Mouse (Mus musculus) neural tube, embryonic 14.5 days (tissue): ENCODE results near the gene Speer4f2. TPM values are rescaled to one million over a fixed set of nuclear protein-coding genes. Genes with fewer than 3 reads are reported as not detected.
A peak's percentile ranks its signal among the peaks of the same experiment; 100 is the strongest.

Experiments
- ATAC-seq: fragments of 200-750 bp; cut with Nextera tagmentation; 2 replicates; pipeline ENCODE4 v1.8.0; 2017; ENCODE audit warnings: low read depth, mild to moderate bottlenecking, moderate TSS enrichment, moderate library complexity
- H3K27ac ChIP-seq: fragments of 300-500 bp; sonication (generic); 2 replicates; pipeline ENCODE4 v1.5.1; 2014; ENCODE audit warnings: low read depth, mild to moderate bottlenecking, control low read depth, low read length, moderate library complexity, mixed read lengths
- H3K27me3 ChIP-seq: fragments of 300-500 bp; sonication (generic); 2 replicates; pipeline ENCODE4 v1.6.1; 2014; ENCODE audit warnings: low read length; ENCODE audit not compliant: control insufficient read depth, insufficient read depth
- H3K36me3 ChIP-seq: fragments of 300-500 bp; sonication (generic); 2 replicates; pipeline ENCODE4 v1.6.1; 2014; ENCODE audit warnings: low read length, mixed read lengths; ENCODE audit not compliant: control insufficient read depth, insufficient read depth
- H3K4me1 ChIP-seq: fragments of 300-500 bp; sonication (generic); 2 replicates; pipeline ENCODE4 v1.6.1; 2014; ENCODE audit warnings: low read length; ENCODE audit not compliant: control insufficient read depth, insufficient read depth
- H3K4me2 ChIP-seq: fragments of 300-500 bp; sonication (generic); 2 replicates; pipeline ENCODE4 v1.6.1; 2014; ENCODE audit warnings: mild to moderate bottlenecking, low read depth, low read length, control low read depth
- H3K4me3 ChIP-seq: fragments of 300-500 bp; sonication (generic); 2 replicates; pipeline ENCODE4 v1.5.1; 2014; ENCODE audit warnings: low read depth, low read length, control low read depth, mixed read lengths
- H3K9ac ChIP-seq: fragments of 300-500 bp; sonication (generic); replicated peaks from 2 replicates; pipeline ENCODE4 v1.6.1; 2014; ENCODE audit warnings: low read depth, mild to moderate bottlenecking, control low read depth, low read length, mixed read lengths
- H3K9me3 ChIP-seq: fragments of 300-500 bp; sonication (generic); 2 replicates; pipeline ENCODE4 v1.6.1; 2016; ENCODE audit warnings: low read length; ENCODE audit not compliant: control insufficient read depth
- WGBS: fragments of 180-500 bp; shearing (Covaris S2); extraction: QIAGEN DNeasy Blood & Tissue Kit; methylation state at CpG from one replicate; pipeline ENCODE4 v1.1.7; 2014; 5-methylcytosine and 5-hydroxymethylcytosine counted together
- polyA plus RNA-seq: library from polyadenylated mRNA; unstranded; fragments of >200 nt; fragmentation: Nextera tagmentation; extraction: Ambion mirVana; gene quantifications from 2 replicates; pipeline ENCODE4 v1.2.1, GENCODE M21; 2014

Speer4f2 gene
- polyA plus RNA-seq, 1 experiment from 2014 or later, result not detected

DNA sequence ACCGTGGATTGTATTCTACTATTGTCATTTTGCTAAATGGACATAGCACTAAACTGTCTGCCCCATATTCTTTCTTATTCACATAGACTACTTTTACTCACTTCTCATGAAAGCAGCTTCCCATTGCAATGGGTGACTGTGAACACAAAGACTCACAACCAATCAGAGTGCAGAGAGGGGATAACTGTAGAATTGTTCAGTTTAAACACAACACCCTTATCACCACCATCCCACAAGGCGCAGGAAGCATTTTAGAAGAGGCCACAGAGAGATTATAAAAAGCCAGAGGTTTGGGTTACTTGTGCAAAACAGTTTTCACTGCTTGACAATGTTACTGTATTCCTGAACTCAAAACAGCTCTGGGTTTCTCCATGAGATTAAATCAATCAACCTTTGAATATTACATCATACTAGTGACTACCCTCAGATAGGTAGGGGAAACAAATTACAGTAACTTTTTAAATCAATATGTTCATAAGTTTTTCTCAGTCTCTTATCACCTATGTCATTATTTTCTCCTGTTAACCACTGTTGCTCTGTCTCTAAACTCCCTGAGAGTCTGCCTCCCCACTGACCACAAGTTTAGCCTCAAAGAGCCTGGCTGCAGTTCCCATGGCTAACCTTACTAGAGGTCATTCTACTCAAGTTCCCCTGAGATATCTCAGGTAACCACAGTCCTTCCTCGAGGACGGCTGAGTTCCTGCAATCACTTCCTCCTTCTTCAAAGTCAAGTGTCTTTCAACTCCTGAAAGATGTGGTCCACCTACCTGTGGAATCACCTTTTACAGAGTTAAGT is 29.5 kb downstream of the Speer4f2 start:
- Histone ChIP-seq H3K4me2 (no peak overlapping the region), H3K27me3 (no peaks in the 10 kb centered on the region), H3K36me3 (no peaks in the 10 kb centered on the region), H3K4me1 (no peaks in the 10 kb centered on the region), H3K9ac (no peak overlapping the region), H3K4me3 (no peak overlapping the region), H3K27ac (no peak overlapping the region), H3K9me3 (no peaks in the 10 kb centered on the region)
- 91% methylated on average over 4 of the region's 4 CpGs for WGBS
- ATAC-seq, result no peak

DNA sequence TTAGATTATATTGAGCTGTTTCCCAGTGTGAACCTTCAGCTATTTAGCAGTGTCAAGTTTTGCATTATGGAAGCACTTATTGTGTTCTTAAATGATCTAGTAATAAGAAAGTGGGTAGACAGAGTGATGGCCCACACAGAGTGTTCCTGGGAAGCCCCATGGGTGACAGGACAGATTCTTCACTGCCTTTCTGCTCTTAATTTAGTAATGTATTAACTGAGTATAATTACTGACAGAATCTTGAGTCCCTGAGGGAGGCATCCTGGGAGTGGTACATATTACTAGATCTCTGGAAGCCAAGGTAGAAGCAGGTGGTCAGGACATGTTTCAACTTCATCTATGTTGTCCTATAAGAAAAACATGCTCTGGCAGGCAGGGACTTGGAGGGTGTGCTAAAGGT is 30.6 kb downstream of the Speer4f2 start:
- ATAC-seq, result no peak
- Histone ChIP-seq H3K4me1 (no peaks in the 10 kb centered on the region), H3K27ac (no peak overlapping the region), H3K9ac (no peak overlapping the region), H3K4me2 (no peak overlapping the region), H3K4me3 (no peak overlapping the region), H3K36me3 (no peaks in the 10 kb centered on the region), H3K27me3 (no peaks in the 10 kb centered on the region), H3K9me3 (no peaks in the 10 kb centered on the region)

DNA sequence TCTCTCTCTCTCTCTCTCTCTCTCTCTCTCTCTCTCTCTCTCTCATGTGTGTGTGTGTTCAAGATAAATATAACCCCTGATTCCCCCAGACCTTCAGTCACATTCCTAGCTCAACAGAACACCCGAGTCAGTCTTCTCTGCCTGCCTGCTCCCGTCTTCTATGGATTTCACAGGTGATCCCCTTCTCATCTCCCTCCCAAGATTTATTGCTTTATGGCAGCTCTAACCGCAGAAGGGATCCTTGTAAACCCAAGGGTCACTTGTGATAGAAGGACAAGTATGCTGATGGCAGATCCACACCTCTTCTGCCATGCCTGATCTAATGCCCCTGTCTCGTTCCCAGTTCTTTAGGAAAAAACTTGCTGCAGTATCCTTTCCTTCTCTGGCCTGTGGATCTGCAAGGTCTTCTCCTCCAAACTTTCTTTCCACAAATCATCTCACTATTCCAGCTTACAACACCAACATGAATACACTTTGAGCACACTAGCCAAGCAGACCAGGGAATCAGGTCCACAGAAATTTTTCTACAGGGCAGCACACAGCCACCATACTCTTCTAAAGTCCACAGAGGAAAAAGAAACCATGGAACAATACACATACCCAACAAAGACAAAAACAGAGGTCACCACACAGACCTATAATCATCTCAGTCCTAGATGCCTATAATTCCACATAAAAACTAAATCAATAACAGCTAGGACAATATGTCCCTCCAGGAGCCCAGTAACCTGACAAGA is 36.1 kb downstream of the Speer4f2 start:
- no peak overlapping the region for H3K4me2 ChIP-seq
- no peaks in the 10 kb centered on the region for H3K9me3 ChIP-seq
- H3K4me1 ChIP-seq, result no peaks in the 10 kb centered on the region
- no peak overlapping the region for H3K27ac ChIP-seq
- WGBS, result 28% methylated on average over 4 of the region's 4 CpGs
- H3K36me3 ChIP-seq, result no peaks in the 10 kb centered on the region
- no peak overlapping the region for H3K4me3 ChIP-seq
- H3K27me3 ChIP-seq, result no peaks in the 10 kb centered on the region
- H3K9ac ChIP-seq, result no peak overlapping the region
- no peak for ATAC-seq

DNA sequence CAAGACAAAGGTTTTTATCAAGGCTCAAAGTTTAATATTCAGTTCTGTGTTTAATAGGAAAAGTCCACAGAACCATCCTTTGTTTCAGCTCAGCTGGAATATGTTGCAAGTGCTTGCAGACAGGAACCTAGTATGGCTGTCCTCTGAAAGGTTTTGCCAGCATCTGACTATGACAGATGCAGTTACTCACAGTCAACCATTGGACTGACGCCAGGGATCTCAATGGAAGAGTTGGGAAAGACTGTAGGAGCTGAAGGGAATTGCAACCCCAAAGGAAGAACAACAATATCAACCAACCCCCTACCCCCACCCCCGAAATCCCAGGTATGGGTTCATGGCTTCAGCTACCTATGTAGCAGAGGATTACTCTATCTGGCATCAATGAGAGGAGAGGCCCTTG is 44.2 kb downstream of the Speer4f2 start:
- no peaks in the 10 kb centered on the region for H3K27me3 ChIP-seq
- 84% methylated on average over 2 of the region's 2 CpGs for WGBS
- H3K4me2 ChIP-seq, result no peak overlapping the region
- H3K9ac ChIP-seq, result no peak overlapping the region
- ATAC-seq, result no peak
- H3K36me3 ChIP-seq, result no peaks in the 10 kb centered on the region
- H3K4me3 ChIP-seq, result no peak overlapping the region
- H3K27ac ChIP-seq, result no peak overlapping the region
- H3K4me1 ChIP-seq, result no peaks in the 10 kb centered on the region
- no peaks in the 10 kb centered on the region for H3K9me3 ChIP-seq

DNA sequence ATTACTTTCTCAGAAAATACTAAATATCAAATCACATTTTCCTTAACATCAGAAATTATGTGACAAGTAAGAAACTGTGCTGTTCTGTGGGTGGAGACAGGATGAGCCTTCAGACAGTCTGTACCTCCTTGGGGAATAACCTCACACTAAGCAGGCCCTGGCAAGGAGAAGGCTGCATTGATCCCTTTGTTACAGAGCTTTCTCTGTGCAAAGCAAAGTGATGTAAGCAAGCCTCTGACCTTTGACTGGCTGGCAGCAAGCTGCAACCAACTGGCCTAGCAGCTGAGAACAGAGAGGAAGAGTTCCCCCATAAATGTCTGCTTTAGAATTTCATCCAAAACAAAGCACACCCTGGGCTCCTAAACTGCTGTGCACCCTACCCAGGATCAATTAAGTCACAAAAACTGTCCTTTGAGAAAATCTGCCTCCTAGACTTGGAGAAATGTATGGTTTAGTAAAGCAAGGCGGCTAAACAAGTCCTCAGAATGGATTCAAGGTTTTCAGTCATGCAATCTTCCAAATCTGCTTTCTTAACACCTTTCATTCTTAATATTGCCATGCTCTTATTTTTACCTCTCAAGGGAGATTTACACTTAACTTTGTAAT is 46.3 kb downstream of the Speer4f2 start:
- H3K36me3 ChIP-seq, result no peaks in the 10 kb centered on the region
- no peak overlapping the region for H3K27ac ChIP-seq
- peak; percentile 51; the same call in 1 of the 2 replicates for ATAC-seq
- H3K4me2 ChIP-seq, result no peak overlapping the region
- no peak overlapping the region for H3K4me3 ChIP-seq
- 51% methylated on average over 1 of the region's 1 CpGs for WGBS
- no peaks in the 10 kb centered on the region for H3K9me3 ChIP-seq
- no peaks in the 10 kb centered on the region for H3K27me3 ChIP-seq
- H3K4me1 ChIP-seq, result no peaks in the 10 kb centered on the region
- no peak overlapping the region for H3K9ac ChIP-seq

DNA sequence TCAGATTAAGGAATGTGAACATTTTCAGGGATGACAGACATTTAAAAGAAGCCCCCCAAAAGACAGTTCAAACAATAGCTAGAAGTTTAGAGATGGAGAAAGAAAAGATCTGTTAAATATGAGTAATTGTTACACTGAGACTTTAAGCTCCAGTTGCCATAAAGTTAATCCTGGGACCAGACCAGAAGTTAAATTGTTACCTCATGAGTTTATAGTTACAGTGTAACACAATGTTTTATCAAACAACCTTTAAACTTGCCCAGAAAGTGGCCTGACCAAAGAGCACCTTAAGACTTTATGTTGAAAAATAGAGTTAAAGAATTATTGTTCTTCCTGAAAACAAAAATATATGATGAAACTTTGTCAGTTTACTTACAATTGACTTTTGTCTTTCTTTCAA is 46.9 kb downstream of the Speer4f2 start:
- Histone ChIP-seq H3K27ac (no peak overlapping the region), H3K36me3 (no peaks in the 10 kb centered on the region), H3K9me3 (no peaks in the 10 kb centered on the region), H3K9ac (no peak overlapping the region), H3K4me1 (no peaks in the 10 kb centered on the region), H3K27me3 (no peaks in the 10 kb centered on the region), H3K4me2 (no peak overlapping the region), H3K4me3 (no peak overlapping the region)
- no peak for ATAC-seq

DNA sequence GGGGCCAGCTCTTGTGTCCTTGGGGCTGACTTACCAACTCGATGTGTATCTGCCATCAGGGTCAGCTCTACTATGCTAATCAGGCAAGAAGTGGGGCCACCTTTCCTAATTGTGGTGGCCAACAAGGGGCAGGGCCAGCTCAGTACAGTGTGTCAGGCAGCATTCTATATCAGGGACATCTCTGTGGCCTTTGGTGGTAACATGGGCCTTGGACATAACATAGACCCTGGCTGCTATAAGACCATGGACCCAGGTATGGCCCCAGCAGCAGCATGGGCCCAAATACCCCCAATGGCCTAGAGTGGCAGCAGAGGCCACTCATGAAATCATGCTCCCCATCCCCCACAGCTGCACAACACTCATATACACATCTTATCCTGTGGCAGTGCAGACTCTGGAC is 49.2 kb downstream of the Speer4f2 start:
- Histone ChIP-seq H3K9me3 (no peaks in the 10 kb centered on the region), H3K27me3 (no peaks in the 10 kb centered on the region), H3K4me1 (no peaks in the 10 kb centered on the region), H3K36me3 (no peaks in the 10 kb centered on the region), H3K4me2 (no peak overlapping the region), H3K4me3 (no peak overlapping the region), H3K9ac (no peak overlapping the region), H3K27ac (no peak overlapping the region)
- WGBS, result 84% methylated on average over 1 of the region's 1 CpGs
- no peak for ATAC-seq

DNA sequence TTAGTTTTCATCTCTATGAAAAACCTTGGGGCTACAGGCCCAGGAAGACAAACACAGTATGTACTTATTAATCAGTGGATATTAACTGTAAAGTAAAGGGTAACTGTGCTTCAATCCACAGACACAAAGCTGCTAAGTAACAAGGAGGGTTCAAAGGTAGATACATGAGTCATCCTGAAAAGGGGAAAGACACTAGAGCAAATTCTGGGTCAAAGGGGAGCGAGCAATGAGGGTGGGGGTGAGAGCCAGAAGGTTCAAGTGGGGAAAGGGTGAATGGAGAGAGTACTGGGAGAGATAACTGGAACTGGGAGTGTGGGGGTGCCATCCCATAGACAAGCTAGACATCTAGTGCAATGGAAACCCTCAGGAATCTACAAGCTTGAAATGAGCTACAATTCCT is 54.0 kb downstream of the Speer4f2 start:
- H3K9ac ChIP-seq, result no peak overlapping the region
- no peak overlapping the region for H3K27ac ChIP-seq
- no peaks in the 10 kb centered on the region for H3K36me3 ChIP-seq
- ATAC-seq, result no peak
- H3K9me3 ChIP-seq, result no peaks in the 10 kb centered on the region
- no peaks in the 10 kb centered on the region for H3K4me1 ChIP-seq
- 83% methylated on average over 1 of the region's 1 CpGs for WGBS
- H3K4me2 ChIP-seq, result no peak overlapping the region
- no peak overlapping the region for H3K4me3 ChIP-seq
- no peaks in the 10 kb centered on the region for H3K27me3 ChIP-seq
